Mouse (Mus musculus) intestine, embryonic 16.5 days (tissue): ENCODE measurements around the gene Tcirg1. TPM values are rescaled to one million over a fixed set of nuclear protein-coding genes. Genes with fewer than 3 reads are reported as not detected.

ENCODE experiments used
- ATAC-seq: fragments of 200-750 bp; cut with Nextera tagmentation; 2 replicates; pipeline ENCODE4 v1.8.0; 2017; ENCODE audit warnings: moderate TSS enrichment, moderate library complexity
- H3K27ac ChIP-seq: fragments of 300-500 bp; sonication (generic); 2 replicates; pipeline ENCODE4 v1.5.1; 2014; ENCODE audit warnings: mild to moderate bottlenecking, low read length
- H3K27me3 ChIP-seq: fragments of 300-500 bp; sonication (generic); replicated peaks from 2 replicates; pipeline ENCODE4 v1.6.1; 2014; ENCODE audit warnings: low read length, control low read depth, mixed read lengths; ENCODE audit not compliant: control insufficient read depth, insufficient read depth
- H3K36me3 ChIP-seq: fragments of 300-500 bp; sonication (generic); 2 replicates; pipeline ENCODE4 v1.6.1; 2014; ENCODE audit warnings: low read length, control low read depth; ENCODE audit not compliant: control insufficient read depth, insufficient read depth
- H3K4me1 ChIP-seq: fragments of 300-500 bp; sonication (generic); 2 replicates; pipeline ENCODE4 v1.6.1; 2014; ENCODE audit warnings: low read length, control low read depth, mixed read lengths; ENCODE audit not compliant: control insufficient read depth, insufficient read depth
- H3K4me2 ChIP-seq: fragments of 300-500 bp; sonication (generic); 2 replicates; pipeline ENCODE4 v1.6.1; 2014; ENCODE audit warnings: low read depth, low read length, control low read depth
- H3K4me3 ChIP-seq: fragments of 300-500 bp; sonication (generic); 2 replicates; pipeline ENCODE4 v1.5.1; 2014; ENCODE audit warnings: mild to moderate bottlenecking, low read length
- H3K9ac ChIP-seq: fragments of 300-500 bp; sonication (generic); 2 replicates; pipeline ENCODE4 v1.6.1; 2014; ENCODE audit warnings: low read depth, low read length
- H3K9me3 ChIP-seq: fragments of 300-500 bp; sonication (generic); 2 replicates; pipeline ENCODE4 v1.6.1; 2016; ENCODE audit warnings: low read length, control low read depth; ENCODE audit not compliant: control insufficient read depth
- WGBS: fragments of 180-500 bp; shearing (Covaris S2); extraction: QIAGEN DNeasy Blood & Tissue Kit; methylation state at CpG from one replicate; pipeline ENCODE4 v1.1.7; 2014; 5-methylcytosine and 5-hydroxymethylcytosine counted together
- polyA plus RNA-seq: library from polyadenylated mRNA; unstranded; fragments of >200 nt; fragmentation: Nextera tagmentation; extraction: Ambion mirVana; gene quantifications from 2 replicates; pipeline ENCODE4 v1.2.1, GENCODE M21; 2015

Gene Tcirg1
- polyA plus RNA-seq, 1 experiment from 2014 or later: 73.3 TPM

GRCm38 (mm10) chr19:3894294-3894693 lies 12.6 kb downstream of the Tcirg1 start:
- Histone ChIP-seq H3K4me1 (no peaks in the 10 kb centered on the region), H3K27me3 (no peaks in the 10 kb centered on the region), H3K36me3 (peaks cover 19% of the 10 kb centered on the region), H3K27ac (no peak overlapping the region), H3K4me3 (no peak overlapping the region), H3K9me3 (no peaks in the 10 kb centered on the region), H3K4me2 (no peak overlapping the region), H3K9ac (no peak overlapping the region)
- 89% methylated on average over 2 of the region's 2 CpGs for WGBS
- no peak for ATAC-seq

- Histone ChIP-seq H3K36me3 (peaks cover 22% of the 10 kb centered on the region), H3K27me3 (no peaks in the 10 kb centered on the region), H3K9me3 (no peaks in the 10 kb centered on the region), H3K27ac (no peak overlapping the region), H3K9ac (no peak overlapping the region), H3K4me1 (no peaks in the 10 kb centered on the region), H3K4me3 (no peak overlapping the region), H3K4me2 (no peak overlapping the region)
- WGBS: 90% methylated on average over 4 of the region's 4 CpGs
- ATAC-seq: 0 out of 2 replicates have a peak, but pooled peaks have one; percentile 3
These were observed 13.3 kb downstream of the Tcirg1 start for GRCm38 (mm10) chr19:3893545-3894116.

- no peak overlapping the region for H3K4me2 ChIP-seq
- no peaks in the 10 kb centered on the region for H3K27me3 ChIP-seq
- no peak overlapping the region for H3K27ac ChIP-seq
- H3K36me3 ChIP-seq: peaks cover 22% of the 10 kb centered on the region
- no peaks in the 10 kb centered on the region for H3K9me3 ChIP-seq
- ATAC-seq: no peak
- no peak overlapping the region for H3K4me3 ChIP-seq
- H3K9ac ChIP-seq: no peak overlapping the region
- no peaks in the 10 kb centered on the region for H3K4me1 ChIP-seq
- 80% methylated on average over 8 of the region's 8 CpGs for WGBS
These were observed 16.8 kb downstream of the Tcirg1 start for GRCm38 (mm10) chr19:3890181-3890580.

- Histone ChIP-seq H3K4me2 (no peak overlapping the region), H3K27me3 (no peaks in the 10 kb centered on the region), H3K9me3 (no peaks in the 10 kb centered on the region), H3K4me3 (no peak overlapping the region), H3K27ac (no peak overlapping the region), H3K4me1 (no peaks in the 10 kb centered on the region), H3K9ac (no peak overlapping the region), H3K36me3 (peaks cover 19% of the 10 kb centered on the region)
- WGBS: 90% methylated on average over 5 of the region's 5 CpGs
- no peak for ATAC-seq
These were observed 17.8 kb downstream of the Tcirg1 start for GRCm38 (mm10) chr19:3889096-3889495.

GRCm38 (mm10) chr19:3884325-3884990 lies 22.5 kb downstream of the Tcirg1 start:
- no peak for ATAC-seq
- WGBS: 46% methylated on average over 6 of the region's 6 CpGs
- Histone ChIP-seq H3K4me3 (no peak overlapping the region), H3K27ac (no peak overlapping the region), H3K36me3 (peaks cover 9% of the 10 kb centered on the region; the same call in 1 of the 2 replicates), H3K9me3 (no peaks in the 10 kb centered on the region), H3K4me1 (0 out of 2 replicates have a peak, but pooled peaks cover 3% of the 10 kb centered on the region), H3K4me2 (no peak overlapping the region), H3K27me3 (no peaks in the 10 kb centered on the region), H3K9ac (no peak overlapping the region)

- 0 out of 2 replicates have a peak, but pooled peaks cover 3% of the 10 kb centered on the region for H3K36me3 ChIP-seq
- H3K4me1 ChIP-seq: 0 out of 2 replicates have a peak, but pooled peaks cover 3% of the 10 kb centered on the region
- H3K27ac ChIP-seq: no peak overlapping the region
- ATAC-seq: no peak
- H3K27me3 ChIP-seq: no peaks in the 10 kb centered on the region
- no peak overlapping the region for H3K4me2 ChIP-seq
- H3K9ac ChIP-seq: no peak overlapping the region
- no peak overlapping the region for H3K4me3 ChIP-seq
- no peaks in the 10 kb centered on the region for H3K9me3 ChIP-seq
- WGBS: 83% methylated on average over 4 of the region's 4 CpGs
These were observed 24.7 kb downstream of the Tcirg1 start for GRCm38 (mm10) chr19:3882214-3882613.

GRCm38 (mm10) chr19:3880054-3880848 lies 26.7 kb downstream of the Tcirg1 start:
- ATAC-seq: peak; percentile 57; the same call in 1 of the 2 replicates
- Histone ChIP-seq H3K9me3 (no peaks in the 10 kb centered on the region), H3K9ac (no peak overlapping the region), H3K4me3 (no peak overlapping the region), H3K27ac (0 out of 2 replicates have a peak overlapping the region, but pooled peaks have one; percentile 15), H3K36me3 (no peaks in the 10 kb centered on the region), H3K27me3 (no peaks in the 10 kb centered on the region), H3K4me1 (0 out of 2 replicates have a peak, but pooled peaks cover 3% of the 10 kb centered on the region), H3K4me2 (no peak overlapping the region)
- WGBS: 86% methylated on average over 6 of the region's 6 CpGs

GRCm38 (mm10) chr19:3875045-3875444 lies 31.9 kb downstream of the Tcirg1 start:
- Histone ChIP-seq H3K9ac (no peak overlapping the region), H3K36me3 (no peaks in the 10 kb centered on the region), H3K4me3 (no peak overlapping the region), H3K4me2 (no peak overlapping the region), H3K27ac (no peak overlapping the region), H3K9me3 (no peaks in the 10 kb centered on the region), H3K27me3 (no peaks in the 10 kb centered on the region), H3K4me1 (0 out of 2 replicates have a peak, but pooled peaks cover 3% of the 10 kb centered on the region)
- 60% methylated on average over 7 of the region's 7 CpGs for WGBS
- peak; percentile 82 for ATAC-seq

GRCm38 (mm10) chr19:3872373-3872772 lies 34.6 kb downstream of the Tcirg1 start:
- Histone ChIP-seq H3K4me2 (no peak overlapping the region), H3K27me3 (no peaks in the 10 kb centered on the region), H3K36me3 (no peaks in the 10 kb centered on the region), H3K4me3 (no peak overlapping the region), H3K9me3 (no peaks in the 10 kb centered on the region), H3K9ac (no peak overlapping the region), H3K4me1 (no peaks in the 10 kb centered on the region), H3K27ac (no peak overlapping the region)
- 47% methylated on average over 4 of the region's 4 CpGs for WGBS
- 0 out of 2 replicates have a peak, but pooled peaks have one; percentile 34 for ATAC-seq
